Mouse (Mus musculus) heart, postnatal 0 days (tissue): Measurements from ENCODE around the gene Plxnb2. TPM values are rescaled to one million over a fixed set of nuclear protein-coding genes. Genes with fewer than 3 reads are reported as not detected.
A peak's percentile ranks its signal among the peaks of the same experiment; 100 is the strongest.

Source experiments
- ATAC-seq: fragments of 200-750 bp; cut with Nextera tagmentation; 2 replicates; pipeline ENCODE4 v1.8.0; 2017; ENCODE audit warnings: low read depth, moderate number of reproducible peaks, moderate library complexity; ENCODE audit not compliant: insufficient read depth
- DNase-seq: peaks from one replicate; pipeline ENCODE4 v3.0.0-alpha.2; 2016; ENCODE audit warnings: low spot score
- H3K27ac ChIP-seq: fragments of 300-500 bp; sonication (generic); 2 replicates; pipeline ENCODE4 v1.5.1; 2014; ENCODE audit warnings: low read depth, mild to moderate bottlenecking
- H3K27me3 ChIP-seq: fragments of 300-500 bp; sonication (generic); 2 replicates; pipeline ENCODE4 v1.6.1; 2014; ENCODE audit warnings: low read length, mixed read lengths; ENCODE audit not compliant: control insufficient read depth, insufficient read depth
- H3K36me3 ChIP-seq: fragments of 300-500 bp; sonication (generic); replicated peaks from 2 replicates; pipeline ENCODE4 v1.6.1; 2014; ENCODE audit warnings: low read length, mixed read lengths; ENCODE audit not compliant: control insufficient read depth, insufficient read depth
- H3K4me1 ChIP-seq: fragments of 300-500 bp; sonication (generic); 2 replicates; pipeline ENCODE4 v1.6.1; 2014; ENCODE audit warnings: antibody characterized with exemption; ENCODE audit not compliant: control insufficient read depth, insufficient read depth
- H3K4me2 ChIP-seq: fragments of 300-500 bp; sonication (generic); 2 replicates; pipeline ENCODE4 v1.6.1; 2014; ENCODE audit warnings: low read depth, mild to moderate bottlenecking, low read length, moderate library complexity
- H3K4me3 ChIP-seq: fragments of 300-500 bp; sonication (generic); 2 replicates; pipeline ENCODE4 v1.5.1; 2014; ENCODE audit warnings: low read depth, low read length
- H3K9ac ChIP-seq: fragments of 300-500 bp; sonication (generic); replicated peaks from 2 replicates; pipeline ENCODE4 v1.6.1; 2014; ENCODE audit warnings: low read depth, low read length, mixed read lengths
- H3K9me3 ChIP-seq: fragments of 300-500 bp; sonication (generic); replicated peaks from 2 replicates; pipeline ENCODE4 v1.6.1; 2016; ENCODE audit warnings: low read length; ENCODE audit not compliant: control insufficient read depth
- CTCF ChIP-seq: IDR thresholded peaks from 2 replicates; pipeline ENCODE4 v1.5.1; 2016; ENCODE audit warnings: antibody characterized with exemption, control low read depth, low read depth
- EP300 ChIP-seq: IDR thresholded peaks from 2 replicates; pipeline ENCODE4 v1.6.1; 2016; ENCODE audit warnings: antibody characterized with exemption, low read depth
- WGBS: fragments of 180-500 bp; shearing (Covaris S2); extraction: QIAGEN DNeasy Blood & Tissue Kit; methylation state at CpG from one replicate; pipeline ENCODE4 v1.1.7; 2014; 5-methylcytosine and 5-hydroxymethylcytosine counted together
- polyA plus RNA-seq: library from polyadenylated mRNA; unstranded; fragments of >200 nt; fragmentation: Nextera tagmentation; extraction: Ambion mirVana; gene quantifications from 2 replicates; pipeline ENCODE4 v1.2.1, GENCODE M21; 2015
- total RNA-seq: library from RNA; depleted of rRNA; stranded (reverse); fragments of >200 nt; gene quantifications from 2 replicates; pipeline ENCODE4 v1.2.3, GENCODE M21; 2014; ENCODE audit warnings: low replicate concordance

Gene Plxnb2
- total and polyA plus RNA-seq, 2 experiments from 2014 or later = 54.5 to 153 TPM

- ATAC-seq = peak; percentile 28
- no peaks in the 10 kb centered on the region for H3K27me3 ChIP-seq
- TF ChIP-seq EP300 (no peak), CTCF (no peak)
- no peaks in the 10 kb centered on the region for H3K9me3 ChIP-seq
- no peaks in the 10 kb centered on the region for H3K36me3 ChIP-seq
- peak overlapping the region; percentile 100 for H3K4me3 ChIP-seq
- H3K27ac ChIP-seq = peak overlapping the region; percentile 96
- peak overlapping the region; percentile 91 for H3K4me2 ChIP-seq
- 3% methylated on average over 31 of the region's 35 CpGs for WGBS
- peaks cover 24% of the 10 kb centered on the region for H3K4me1 ChIP-seq
- peak overlapping the region; percentile 99 for H3K9ac ChIP-seq
- peak; percentile 47 for DNase-seq
Observed at GRCm38 (mm10) chr15:89211716-89212461, 31.3 kb upstream of the Plxnb2 start.

GRCm38 (mm10) chr15:89210915-89211715, 30.5 kb upstream of the Plxnb2 start, which contains the start of gene Ppp6r2:
TSS of gene Ppp6r2 (plus strand) at chr15:89211553.
- Histone ChIP-seq H3K9me3 (no peaks in the 10 kb centered on the region), H3K9ac (peak within 1 kb of the TSS; percentile 99), H3K27me3 (no peaks in the 10 kb centered on the region), H3K36me3 (no peaks in the 10 kb centered on the region), H3K4me2 (peak within 1 kb of the TSS; percentile 91), H3K27ac (peak within 1 kb of the TSS; percentile 96), H3K4me3 (peak within 1 kb of the TSS; percentile 100), H3K4me1 (peaks cover 24% of the 10 kb centered on the region)
- DNase-seq = peak; percentile 86
- WGBS = 3% methylated on average over 61 of the region's 73 CpGs
- peak; percentile 86 for ATAC-seq
- TF ChIP-seq EP300 = no peak
- peak; percentile 31 for TF ChIP-seq CTCF

- Histone ChIP-seq H3K9ac (peak overlapping the region; percentile 24; the same call in 1 of the 2 replicates), H3K4me1 (peaks cover 15% of the 10 kb centered on the region), H3K27me3 (no peaks in the 10 kb centered on the region), H3K9me3 (no peaks in the 10 kb centered on the region), H3K4me2 (peak overlapping the region; percentile 91), H3K36me3 (no peaks in the 10 kb centered on the region), H3K4me3 (peak overlapping the region; percentile 50), H3K27ac (peak overlapping the region; percentile 96)
- peak; percentile 76 for TF ChIP-seq CTCF
- TF ChIP-seq EP300 = no peak; the same call in 1 of the 2 replicates
- peak; percentile 87 for DNase-seq
- ATAC-seq = peak; percentile 44
- 10% methylated on average over 22 of the region's 22 CpGs for WGBS
Observed at GRCm38 (mm10) chr15:89209886-89210761, 29.5 kb upstream of the Plxnb2 start.

- TF ChIP-seq CTCF = no peak
- DNase-seq (no peak), ATAC-seq (no peak)
- Histone ChIP-seq H3K27ac (no peak overlapping the region), H3K9ac (no peak overlapping the region), H3K4me3 (no peak overlapping the region), H3K4me2 (no peak overlapping the region), H3K9me3 (peaks cover 11% of the 10 kb centered on the region; the same call in 1 of the 2 replicates), H3K27me3 (no peaks in the 10 kb centered on the region), H3K36me3 (no peaks in the 10 kb centered on the region), H3K4me1 (peaks cover 5% of the 10 kb centered on the region)
- 80% methylated on average over 4 of the region's 4 CpGs for WGBS
Observed at GRCm38 (mm10) chr15:89207457-89207856, 26.9 kb upstream of the Plxnb2 start.

- no peak for TF ChIP-seq EP300
- TF ChIP-seq CTCF = no peak
- Histone ChIP-seq H3K9ac (peak overlapping the region; percentile 85; the same call in 1 of the 2 replicates), H3K9me3 (no peaks in the 10 kb centered on the region), H3K27me3 (no peaks in the 10 kb centered on the region), H3K4me3 (peak overlapping the region; percentile 83), H3K4me1 (peaks cover 14% of the 10 kb centered on the region; the same call in 1 of the 2 replicates), H3K4me2 (peak overlapping the region; percentile 81), H3K27ac (peak overlapping the region; percentile 97), H3K36me3 (no peaks in the 10 kb centered on the region)
- no peak for ATAC-seq
- DNase-seq = no peak
- 66% methylated on average over 15 of the region's 15 CpGs for WGBS
Observed at GRCm38 (mm10) chr15:89197056-89197455, 16.5 kb upstream of the Plxnb2 start.
